Mouse (Mus musculus) regulatory T cell (primary cell): ENCODE measurements around the gene Kcnh8.

Experiments
- in situ Hi-C: fragments of 300-600 bp; cut with MboI, MseI; formaldehyde crosslinking; loops from one replicate; pipeline ENCODE4 v1.15.1; 2025; ENCODE audit warnings: high pct_unique_total_duplicates

Gene Kcnh8

GRCm38 (mm10) chr17:52602093-52602780, at the start of gene Kcnh8:
TSS of gene Kcnh8 (plus strand) at chr17:52602709.
- in situ Hi-C loops: no loop called here

GRCm38 (mm10) chr17:52559961-52560720, 42.4 kb upstream of the Kcnh8 start:
- in situ Hi-C loops: loop anchor here (10.0 kb wide), 1 partner anchor 85 kb away; no protein-coding TSS in a partner anchor

- in situ Hi-C loops: loop anchor here (5.0 to 10.0 kb wide), 2 partner anchors 79 to 822 kb away; no protein-coding TSS in a partner anchor
Observed at GRCm38 (mm10) chr17:52565467-52566155, 36.9 kb upstream of the Kcnh8 start.

DNA sequence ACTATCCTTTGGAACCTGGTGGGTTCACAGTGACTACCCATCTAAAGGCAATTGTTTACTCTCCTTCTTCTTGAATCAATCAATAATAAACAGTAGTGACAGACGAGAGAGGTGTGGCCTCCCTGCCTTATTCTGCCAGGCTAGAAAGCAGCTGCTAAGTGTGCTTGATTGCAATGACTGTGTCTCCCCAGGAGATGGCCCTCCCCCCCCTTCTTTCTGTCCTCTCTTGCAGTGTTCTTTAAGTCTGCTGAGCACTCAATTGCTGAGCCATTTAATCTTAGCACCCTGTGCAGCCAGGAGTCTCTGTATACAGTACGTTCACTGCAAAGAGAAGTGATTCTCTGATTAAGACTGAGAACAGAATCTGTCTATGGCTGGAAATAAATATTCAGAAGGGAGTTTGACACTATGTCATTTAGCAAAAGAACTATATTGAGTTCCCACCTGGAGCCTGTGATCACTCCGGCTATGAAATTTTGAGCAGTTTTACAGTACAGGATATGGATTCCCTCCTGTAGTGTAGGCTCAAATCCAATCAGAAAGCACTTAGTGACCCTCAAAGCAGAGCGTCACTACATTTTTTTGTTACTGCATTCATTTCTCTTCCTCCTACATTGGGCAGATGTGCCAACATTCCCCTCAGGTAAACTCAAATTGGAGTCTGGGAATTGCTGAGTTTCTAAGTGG, 32.8 kb upstream of the Kcnh8 start:
- in situ Hi-C loops: loop anchor here (5.0 to 10.0 kb wide), 2 partner anchors 75 to 818 kb away; no protein-coding TSS in a partner anchor

GRCm38 (mm10) chr17:52572229-52572628, 30.3 kb upstream of the Kcnh8 start:
- in situ Hi-C loops: no loop called here

DNA sequence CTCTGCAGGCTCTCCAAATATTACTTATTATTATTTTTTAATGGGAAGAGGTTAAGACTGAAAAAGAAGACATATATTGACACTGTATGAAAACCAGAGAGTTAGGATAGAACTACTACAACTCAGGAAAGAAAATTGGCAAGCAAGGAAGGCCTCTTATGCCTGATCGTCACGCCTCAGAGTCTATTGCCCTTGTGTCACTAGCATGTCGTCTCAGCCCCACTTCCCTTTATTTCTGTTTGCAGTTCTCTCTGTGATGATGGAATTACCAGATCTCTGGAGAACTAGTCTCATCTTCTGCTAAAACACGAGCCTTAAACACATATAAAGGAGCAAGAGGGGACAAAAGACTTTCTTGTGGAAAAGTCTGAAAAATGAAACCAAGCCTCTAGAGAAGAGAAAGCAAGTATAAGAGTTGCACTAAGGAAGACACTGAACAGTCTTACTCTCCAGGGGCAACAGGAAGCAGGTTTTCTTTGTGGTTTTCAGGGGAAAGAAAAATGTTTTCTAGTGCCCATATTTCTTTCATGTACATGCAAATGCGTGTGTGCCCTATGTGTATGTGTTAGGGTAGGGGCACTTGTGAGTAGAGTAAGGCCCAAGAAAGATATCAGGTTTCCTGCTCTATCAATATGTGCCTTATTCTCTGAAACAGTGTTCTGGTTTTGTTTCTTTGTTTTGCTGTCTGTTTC, 10.9 kb upstream of the Kcnh8 start:
- in situ Hi-C loops: no loop called here

DNA sequence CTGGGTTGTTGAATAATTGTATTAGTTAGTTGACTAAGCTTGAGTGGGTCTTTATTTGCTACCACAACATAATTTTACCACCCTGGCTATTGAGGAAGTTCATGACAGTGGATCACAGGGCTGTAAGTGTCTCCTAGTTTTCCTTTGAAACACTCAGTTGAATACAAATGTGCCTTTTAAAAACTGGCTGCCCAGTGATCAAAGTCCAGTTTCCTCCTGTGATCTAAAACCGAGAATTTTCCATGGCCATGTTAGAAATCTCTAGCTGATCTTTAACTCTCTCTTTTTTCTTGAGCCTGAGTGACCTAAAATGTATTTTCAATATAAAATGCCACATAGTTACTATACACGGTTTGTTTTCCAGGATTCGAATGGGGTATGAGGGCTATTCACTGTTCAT, 3.4 kb upstream of the Kcnh8 start:
- in situ Hi-C loops: no loop called here

DNA sequence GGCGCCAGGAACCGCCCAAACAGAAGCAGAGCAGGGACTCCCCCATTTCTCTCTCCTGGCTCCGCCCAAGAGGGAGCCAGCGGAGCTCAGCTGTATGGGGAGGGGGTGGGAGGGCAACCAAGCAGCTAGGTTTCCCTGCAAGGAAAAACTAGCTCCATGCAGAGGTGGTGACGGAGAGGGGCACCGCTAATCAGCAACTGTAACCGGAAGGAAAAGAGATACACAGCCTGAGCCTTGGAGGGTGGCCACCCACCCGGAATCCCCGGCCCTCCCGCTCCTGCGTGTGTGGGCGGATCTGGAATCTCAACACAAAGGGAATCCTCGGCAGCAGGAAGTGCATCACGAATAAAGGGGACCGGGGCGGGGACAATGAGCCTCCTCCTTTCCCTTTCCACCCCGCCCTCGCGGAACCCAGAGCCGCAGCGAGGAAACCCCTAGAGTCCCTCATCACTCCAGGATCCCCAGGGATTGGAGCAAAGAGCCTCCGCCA, 1.6 kb upstream of the Kcnh8 start:
- in situ Hi-C loops: no loop called here

DNA sequence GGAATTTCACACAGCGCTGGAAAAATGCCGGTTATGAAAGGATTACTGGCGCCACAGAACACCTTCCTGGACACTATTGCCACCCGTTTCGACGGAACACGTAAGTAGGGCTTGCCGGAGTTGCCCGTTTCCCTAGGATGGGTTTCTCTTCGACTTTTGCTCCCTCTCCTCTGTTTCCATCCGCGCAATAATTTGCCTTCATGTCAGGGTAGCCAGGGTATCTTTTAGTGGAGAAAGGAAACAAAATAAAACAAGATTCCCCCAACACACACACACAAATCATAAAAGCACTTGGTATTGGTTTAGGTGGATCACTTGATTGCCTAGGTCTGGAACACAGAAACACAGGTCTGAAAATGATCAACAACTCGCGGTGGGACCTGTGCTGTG, 267 bp downstream of the Kcnh8 start:
- in situ Hi-C loops: no loop called here

DNA sequence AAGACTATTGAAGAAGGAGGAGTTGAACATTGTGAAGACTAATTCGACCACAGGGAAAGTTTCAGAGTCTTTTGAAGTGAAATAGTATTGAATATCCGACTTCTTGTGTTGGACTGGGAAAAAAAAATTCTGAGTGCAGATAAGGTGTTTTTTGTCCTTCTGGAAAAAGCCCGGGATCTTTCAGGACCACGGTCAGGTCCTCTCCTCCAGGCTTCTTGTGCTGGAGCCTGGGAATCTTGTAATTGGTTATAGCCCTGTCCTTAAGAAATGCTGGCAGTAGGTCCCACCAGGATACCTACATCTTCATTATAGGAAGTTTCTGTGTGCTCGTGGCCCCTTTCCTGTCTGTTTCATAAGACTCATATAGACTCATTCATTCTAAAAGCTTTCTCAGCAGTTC, 902 bp downstream of the Kcnh8 start:
- in situ Hi-C loops: no loop called here

- in situ Hi-C loops: no loop called here
Observed at GRCm38 (mm10) chr17:52611382-52611781, 8.9 kb downstream of the Kcnh8 start.

GRCm38 (mm10) chr17:52649186-52649585, 46.7 kb downstream of the Kcnh8 start:
- in situ Hi-C loops: loop anchor here (10.0 kb wide), 1 partner anchor 84 kb away; no protein-coding TSS in a partner anchor

DNA sequence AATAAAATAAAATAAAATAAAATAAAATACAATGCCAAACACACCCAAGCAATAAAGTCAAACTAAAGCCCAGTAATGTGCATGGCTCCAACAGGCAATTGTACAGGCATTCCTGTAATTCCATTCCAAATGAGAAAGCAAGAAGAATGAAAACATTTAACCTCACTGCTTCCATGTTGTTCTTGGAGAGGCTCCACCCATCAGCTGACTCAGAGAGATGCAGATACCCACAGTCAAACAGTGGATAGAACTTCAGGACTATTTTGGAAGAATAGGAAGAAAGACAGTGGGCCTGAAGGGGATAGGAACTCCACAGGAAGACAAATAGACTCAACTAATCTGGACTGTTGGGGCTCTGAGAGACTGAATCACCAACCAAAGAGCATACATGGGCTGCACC, 89.5 kb downstream of the Kcnh8 start:
- in situ Hi-C loops: no loop called here

- in situ Hi-C loops: no loop called here
Observed at GRCm38 (mm10) chr17:52701944-52702343, 99.4 kb downstream of the Kcnh8 start.

GRCm38 (mm10) chr17:52712319-52712718, 109.8 kb downstream of the Kcnh8 start:
- in situ Hi-C loops: no loop called here

DNA sequence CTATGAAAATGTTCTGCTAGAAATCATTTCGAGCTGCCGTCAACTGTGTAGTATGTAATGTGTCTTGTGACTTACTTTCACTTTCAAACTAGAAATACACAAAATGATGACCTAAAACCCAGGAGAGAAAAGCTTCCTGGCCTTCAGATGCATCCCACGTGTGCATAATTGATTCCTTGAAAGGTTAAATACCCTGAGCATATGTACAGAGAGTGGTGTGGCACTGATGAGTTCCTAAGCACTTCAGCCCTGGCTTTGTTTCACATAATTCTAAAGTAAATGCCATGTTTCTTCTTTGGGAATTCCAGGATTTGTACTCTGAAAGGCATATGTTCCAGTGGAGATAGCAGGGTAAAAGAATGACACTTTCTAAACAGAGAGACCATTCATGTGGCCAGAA, 119.7 kb downstream of the Kcnh8 start:
- in situ Hi-C loops: no loop called here

GRCm38 (mm10) chr17:52728806-52729205, 126.3 kb downstream of the Kcnh8 start:
- in situ Hi-C loops: no loop called here

DNA sequence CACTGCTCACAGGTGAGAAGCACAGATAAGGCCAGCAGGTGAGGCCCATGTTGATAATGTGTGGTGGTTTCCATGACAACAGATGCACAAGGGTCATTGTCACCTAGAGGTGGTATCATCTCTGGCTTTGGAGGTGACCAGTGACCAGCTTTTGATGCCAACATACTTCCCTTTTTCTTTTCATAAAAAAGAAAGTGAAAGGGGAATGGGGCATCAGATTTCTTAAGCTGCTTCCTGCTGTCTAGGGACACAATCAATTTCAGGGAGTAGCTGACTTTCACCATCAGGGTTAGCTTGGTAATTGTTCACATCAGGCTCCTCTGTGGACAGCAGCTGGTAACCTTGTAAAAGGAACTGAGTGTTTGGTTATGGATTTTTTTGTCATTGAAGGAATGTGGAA, 135.9 kb downstream of the Kcnh8 start:
- in situ Hi-C loops: no loop called here

DNA sequence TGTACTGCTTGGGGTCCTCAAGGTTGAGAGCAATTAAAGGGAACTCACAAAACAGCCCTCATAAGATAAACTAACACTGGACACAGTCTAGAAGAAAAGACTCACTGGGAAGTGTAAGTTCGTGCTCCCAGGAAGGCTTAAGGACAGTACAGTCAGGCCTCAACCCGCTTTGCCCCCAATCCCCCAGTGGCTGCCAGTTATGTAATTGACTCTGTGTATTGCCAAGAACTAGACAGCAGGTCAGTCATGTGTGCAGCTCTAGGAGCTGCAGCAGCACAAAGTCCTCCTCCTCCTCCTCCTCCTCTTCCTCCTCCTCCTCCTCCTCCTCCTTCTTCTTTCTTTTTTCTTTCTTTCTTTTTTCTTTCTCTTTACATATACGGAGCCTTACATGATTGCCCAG, 185.6 kb downstream of the Kcnh8 start:
- in situ Hi-C loops: no loop called here

GRCm38 (mm10) chr17:52804463-52804862, 202.0 kb downstream of the Kcnh8 start:
- in situ Hi-C loops: no loop called here

GRCm38 (mm10) chr17:52810773-52811172, 208.3 kb downstream of the Kcnh8 start:
- in situ Hi-C loops: no loop called here
